Mouse (Mus musculus) lung, adult 2 months (tissue): ENCODE results near the gene Selenof.

Experiments
- CTCF ChIP-seq: fragments of 200-500 bp; IDR thresholded peaks from 2 replicates; pipeline ENCODE4 v1.5.1; 2011; ENCODE audit warnings: mild to moderate bottlenecking, low read length, control low read depth; ENCODE audit not compliant: insufficient read depth
- POLR2A ChIP-seq: fragments of 200-500 bp; IDR thresholded peaks from 2 replicates; pipeline ENCODE4 v1.6.1; 2011; ENCODE audit warnings: low read depth, mild to moderate bottlenecking, control low read depth, low read length, borderline replicate concordance; ENCODE audit errors: extremely low read depth

DNA sequence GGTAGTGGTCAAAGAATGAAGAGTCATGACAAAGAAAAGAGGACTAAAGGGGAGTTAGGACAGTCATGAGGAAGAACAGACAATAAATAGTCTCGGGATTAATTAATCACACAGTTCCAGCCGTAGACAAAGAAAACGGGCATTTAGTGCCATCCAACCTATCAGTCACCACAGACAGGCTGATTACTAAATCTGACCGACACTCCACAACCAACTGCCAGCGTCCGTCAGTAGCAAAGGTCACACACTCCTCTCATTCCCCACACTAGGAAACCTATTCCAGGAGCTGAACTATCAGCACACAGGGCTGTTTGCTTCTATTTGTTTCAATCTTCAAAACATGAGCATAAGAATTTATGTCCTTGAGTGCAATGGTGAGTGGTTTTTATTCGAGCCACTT lies 16.2 kb upstream of the Selenof start:
- TF ChIP-seq CTCF (no peak), POLR2A (no peak)
